Mouse (Mus musculus) lung, embryonic 16.5 days (tissue): ENCODE results near the gene Maml2. TPM values are rescaled to one million over a fixed set of nuclear protein-coding genes. Genes with fewer than 3 reads are reported as not detected.
A peak's percentile ranks its signal among the peaks of the same experiment; 100 is the strongest.
"Not testable (repeated sequence)": the region's sequence is repeated elsewhere in the genome, so short reads cannot be mapped to it uniquely, and the experiment has no call there.

Experiments used
- ATAC-seq: fragments of 200-750 bp; cut with Nextera tagmentation; 2 replicates; pipeline ENCODE4 v1.8.0; 2017; ENCODE audit warnings: low read depth, mild to moderate bottlenecking, moderate library complexity
- H3K27ac ChIP-seq: fragments of 300-500 bp; sonication (generic); 2 replicates; pipeline ENCODE4 v1.5.1; 2014; ENCODE audit warnings: mild to moderate bottlenecking, control low read depth, low read length
- H3K27me3 ChIP-seq: fragments of 300-500 bp; sonication (generic); 2 replicates; pipeline ENCODE4 v1.6.1; 2014; ENCODE audit warnings: low read depth, low read length, mixed read lengths; ENCODE audit not compliant: control insufficient read depth, insufficient read depth
- H3K36me3 ChIP-seq: fragments of 300-500 bp; sonication (generic); 2 replicates; pipeline ENCODE4 v1.6.1; 2014; ENCODE audit warnings: low read length; ENCODE audit not compliant: control insufficient read depth, insufficient read depth
- H3K4me1 ChIP-seq: fragments of 300-500 bp; sonication (generic); replicated peaks from 2 replicates; pipeline ENCODE4 v1.6.1; 2014; ENCODE audit warnings: low read length, mixed read lengths; ENCODE audit not compliant: control insufficient read depth, insufficient read depth
- H3K4me2 ChIP-seq: fragments of 300-500 bp; sonication (generic); 2 replicates; pipeline ENCODE4 v1.6.1; 2014; ENCODE audit warnings: low read depth, low read length, control low read depth
- H3K4me3 ChIP-seq: fragments of 300-500 bp; sonication (generic); 2 replicates; pipeline ENCODE4 v1.5.1; 2014; ENCODE audit warnings: mild to moderate bottlenecking, low read length, control low read depth
- H3K9ac ChIP-seq: fragments of 300-500 bp; sonication (generic); 2 replicates; pipeline ENCODE4 v1.6.1; 2014; ENCODE audit warnings: low read length, control low read depth
- H3K9me3 ChIP-seq: fragments of 300-500 bp; sonication (generic); 2 replicates; pipeline ENCODE4 v1.6.1; 2016; ENCODE audit warnings: low read length; ENCODE audit not compliant: control insufficient read depth
- WGBS: fragments of 180-500 bp; shearing (Covaris S2); extraction: QIAGEN DNeasy Blood & Tissue Kit; methylation state at CpG from one replicate; pipeline ENCODE4 v1.1.7; 2014; 5-methylcytosine and 5-hydroxymethylcytosine counted together
- polyA plus RNA-seq: library from polyadenylated mRNA; unstranded; fragments of >200 nt; fragmentation: Nextera tagmentation; extraction: Ambion mirVana; gene quantifications from 2 replicates; pipeline ENCODE4 v1.2.1, GENCODE M21; 2015

The Maml2 gene
- polyA plus RNA-seq, 1 experiment from 2014 or later, result 15.3 TPM

GRCm38 (mm10) chr9:13699061-13699780 is 401.5 kb downstream of the Maml2 start:
- Histone ChIP-seq H3K4me1 (peaks cover 24% of the 10 kb centered on the region), H3K4me2 (no peak overlapping the region), H3K9me3 (no peaks in the 10 kb centered on the region), H3K27me3 (no peaks in the 10 kb centered on the region), H3K4me3 (no peak overlapping the region), H3K27ac (no peak overlapping the region), H3K9ac (no peak overlapping the region), H3K36me3 (peaks cover 7% of the 10 kb centered on the region)
- ATAC-seq, result no peak
- 70% methylated on average over 14 of the region's 14 CpGs for WGBS

- no peak overlapping the region for H3K4me3 ChIP-seq
- peaks cover 20% of the 10 kb centered on the region for H3K4me1 ChIP-seq
- no peak overlapping the region for H3K27ac ChIP-seq
- peaks cover 7% of the 10 kb centered on the region for H3K36me3 ChIP-seq
- no peak overlapping the region for H3K4me2 ChIP-seq
- ATAC-seq, result no peak
- H3K27me3 ChIP-seq, result no peaks in the 10 kb centered on the region
- no peak overlapping the region for H3K9ac ChIP-seq
- 83% methylated on average over 5 of the region's 5 CpGs for WGBS
- no peaks in the 10 kb centered on the region for H3K9me3 ChIP-seq
Measured at GRCm38 (mm10) chr9:13699781-13700116, 402.0 kb downstream of the Maml2 start.

- no peak overlapping the region for H3K27ac ChIP-seq
- peaks cover 16% of the 10 kb centered on the region for H3K36me3 ChIP-seq
- 84% methylated on average over 12 of the region's 12 CpGs for WGBS
- no peak overlapping the region for H3K4me2 ChIP-seq
- H3K27me3 ChIP-seq, result no peaks in the 10 kb centered on the region
- H3K9me3 ChIP-seq, result no peaks in the 10 kb centered on the region
- no peak overlapping the region for H3K9ac ChIP-seq
- H3K4me3 ChIP-seq, result no peak overlapping the region
- peaks cover 7% of the 10 kb centered on the region for H3K4me1 ChIP-seq
- no peak for ATAC-seq
Measured at GRCm38 (mm10) chr9:13701773-13702172, 404.0 kb downstream of the Maml2 start.

- Histone ChIP-seq H3K9me3 (no peaks in the 10 kb centered on the region), H3K4me1 (no peaks in the 10 kb centered on the region), H3K27me3 (no peaks in the 10 kb centered on the region), H3K9ac (no peak overlapping the region), H3K36me3 (peaks cover 16% of the 10 kb centered on the region), H3K4me3 (no peak overlapping the region), H3K27ac (no peak overlapping the region), H3K4me2 (no peak overlapping the region)
- no peak for ATAC-seq
- WGBS, result 83% methylated on average over 2 of the region's 2 CpGs
Measured at GRCm38 (mm10) chr9:13703100-13703499, 405.3 kb downstream of the Maml2 start.

GRCm38 (mm10) chr9:13704917-13705316 is 407.2 kb downstream of the Maml2 start:
- Histone ChIP-seq H3K27ac (no peak overlapping the region), H3K4me1 (no peaks in the 10 kb centered on the region), H3K36me3 (peaks cover 16% of the 10 kb centered on the region), H3K4me3 (no peak overlapping the region), H3K27me3 (no peaks in the 10 kb centered on the region), H3K9me3 (no peaks in the 10 kb centered on the region), H3K4me2 (no peak overlapping the region), H3K9ac (no peak overlapping the region)
- ATAC-seq, result no peak
- WGBS, result 65% methylated on average over 4 of the region's 4 CpGs

GRCm38 (mm10) chr9:13707066-13707555 is 409.4 kb downstream of the Maml2 start:
- WGBS, result 35% methylated on average over 3 of the region's 3 CpGs
- Histone ChIP-seq H3K27me3 (no peaks in the 10 kb centered on the region), H3K4me2 (no peak overlapping the region), H3K4me1 (no peaks in the 10 kb centered on the region), H3K4me3 (no peak overlapping the region), H3K27ac (no peak overlapping the region), H3K36me3 (peaks cover 16% of the 10 kb centered on the region), H3K9ac (no peak overlapping the region), H3K9me3 (no peaks in the 10 kb centered on the region)
- no peak for ATAC-seq

GRCm38 (mm10) chr9:13709436-13709835 is 411.7 kb downstream of the Maml2 start:
- WGBS, result 86% methylated on average over 5 of the region's 5 CpGs
- peaks cover 10% of the 10 kb centered on the region for H3K36me3 ChIP-seq
- no peaks in the 10 kb centered on the region for H3K9me3 ChIP-seq
- H3K27me3 ChIP-seq, result no peaks in the 10 kb centered on the region
- ATAC-seq, result no peak
- no peak overlapping the region for H3K9ac ChIP-seq
- no peak overlapping the region for H3K4me2 ChIP-seq
- H3K4me3 ChIP-seq, result no peak overlapping the region
- H3K27ac ChIP-seq, result no peak overlapping the region
- H3K4me1 ChIP-seq, result no peaks in the 10 kb centered on the region

- H3K4me3 ChIP-seq, H3K27me3 ChIP-seq, H3K27ac ChIP-seq, H3K9ac ChIP-seq, ATAC-seq, H3K4me1 ChIP-seq, H3K9me3 ChIP-seq, H3K36me3 ChIP-seq: not testable (repeated sequence)
- WGBS, result 67% methylated on average over 2 of the region's 2 CpGs
- H3K4me2 ChIP-seq, result peak overlapping the region; percentile 29; the same call in 1 of the 2 replicates
Measured at GRCm38 (mm10) chr9:13715891-13716290, 418.1 kb downstream of the Maml2 start.

- H3K9ac ChIP-seq, result no peak overlapping the region
- WGBS, result 17% methylated on average over 8 of the region's 8 CpGs
- peak overlapping the region; percentile 29; the same call in 1 of the 2 replicates for H3K4me2 ChIP-seq
- no peaks in the 10 kb centered on the region for H3K9me3 ChIP-seq
- H3K27me3 ChIP-seq, result no peaks in the 10 kb centered on the region
- no peak overlapping the region for H3K27ac ChIP-seq
- H3K36me3 ChIP-seq, result no peaks in the 10 kb centered on the region
- no peak overlapping the region for H3K4me3 ChIP-seq
- ATAC-seq, result peak; percentile 69
- H3K4me1 ChIP-seq, result no peaks in the 10 kb centered on the region
Measured at GRCm38 (mm10) chr9:13716316-13717099, 418.8 kb downstream of the Maml2 start.
